13 mouse cellular contexts compared by ENCODE assay signal in genomic region chr4:119102350-119103126, GRCm38 (mm10). TPM values are rescaled to one million over a fixed set of nuclear protein-coding genes. Genes with fewer than 3 reads are reported as not detected.
DNase-seq lines count a peak whose midpoint lies in the region; ATAC-seq lines count a peak whose summit lies in the region.
"Had no signal": no experiment of that assay in that cellular context is flagged by ENCODE, and none has a peak within 500 bp of the region (broad histone marks: within the 10 kb centered on the region; RNA-seq: fewer than 3 reads in every experiment).

No protein-coding gene starts in this region.

- H3K27ac ChIP-seq in midbrain, embryonic 13.5 days: no peak overlapping the region
- no peak overlapping the region for H3K27ac ChIP-seq in midbrain, embryonic 10.5 days (replicated peaks)
- H3K27ac ChIP-seq: forebrain, embryonic 12.5 days had no signal

- H3K36me3 ChIP-seq in midbrain, embryonic 13.5 days: no peaks in the 10 kb centered on the region
- H3K36me3 ChIP-seq in midbrain, embryonic 10.5 days: no peaks in the 10 kb centered on the region
- H3K36me3 ChIP-seq: forebrain, embryonic 12.5 days had no signal

- 89% methylated on average over 7 of the region's 7 CpGs for WGBS in midbrain, embryonic 13.5 days
- WGBS in midbrain, embryonic 10.5 days: 94% methylated on average over 7 of the region's 7 CpGs

- intact Hi-C loops in left cerebral cortex, postnatal 4 days (cut with DNase I): no loop called here

- H3K27me3 ChIP-seq in midbrain, embryonic 13.5 days: no peaks in the 10 kb centered on the region
- H3K27me3 ChIP-seq in midbrain, embryonic 10.5 days (ENCODE audit: low read depth, poor library complexity, severe bottlenecking): no peaks in the 10 kb centered on the region
- H3K27me3 ChIP-seq: Patski had no signal

- no peaks in the 10 kb centered on the region for H3K9me3 ChIP-seq in midbrain, embryonic 13.5 days
- no peaks in the 10 kb centered on the region for H3K9me3 ChIP-seq in midbrain, embryonic 10.5 days (replicated peaks)
- H3K9me3 ChIP-seq: forebrain, embryonic 12.5 days had no signal

- DNase-seq in adrenal gland, adult (ENCODE audit: inconsistent age in 2 of 2, low spot score in 1 of 2): peak; percentile 51 to 76
- DNase-seq in adrenal gland, postnatal 10 days: no peak
- DNase-seq in left cerebral cortex, adult 9 months (ENCODE audit: low spot score in 2 of 2): peak; percentile 40 to 63
- no peak for DNase-seq in left cerebral cortex, postnatal 4 days
- peak; percentile 22 to 50 for DNase-seq in frontal cortex, postnatal 14 days (ENCODE audit: low spot score in 2 of 2)
- peak; percentile 39 for DNase-seq in skeletal muscle tissue, adult 2 months (ENCODE audit: low read depth, low spot score)
- DNase-seq in midbrain, embryonic 10.5 days (ENCODE audit: low spot score): no peak
- DNase-seq: kidney, adult 11 months; lung, adult 2 months; thymus, postnatal 14 days had no signal

- H3K4me1 ChIP-seq in midbrain, embryonic 13.5 days (replicated peaks): peaks cover 18% of the 10 kb centered on the region
- peaks cover 38% of the 10 kb centered on the region for H3K4me1 ChIP-seq in midbrain, embryonic 10.5 days

- ATAC-seq in midbrain, embryonic 13.5 days: no peak
- ATAC-seq: Patski had no signal

- no peak overlapping the region for H3K9ac ChIP-seq in midbrain, embryonic 13.5 days (replicated peaks)
- H3K9ac ChIP-seq: forebrain, embryonic 12.5 days had no signal

- H3K4me3 ChIP-seq in midbrain, embryonic 13.5 days (replicated peaks): no peak overlapping the region
- H3K4me3 ChIP-seq in midbrain, embryonic 10.5 days: no peak overlapping the region
- H3K4me3 ChIP-seq: forebrain, embryonic 12.5 days had no signal

- H3K4me2 ChIP-seq in midbrain, embryonic 13.5 days (replicated peaks): no peak overlapping the region
- H3K4me2 ChIP-seq: forebrain, embryonic 12.5 days had no signal

RNA-seq across cellular contexts. Expression of gene Slc2a1, which starts 6.0 kb away (rescaled TPM):
- total RNA-seq in adrenal gland, postnatal 10 days (2021): 10 to 100 TPM in 1 of 2 experiments, 1 to 10 TPM in 1; 9.1 to 12.9 TPM
- 10 to 100 TPM; 33.5 to 34.1 TPM for total RNA-seq in left cerebral cortex, postnatal 4 days (2021)
- polyA plus RNA-seq in midbrain, embryonic 13.5 days (2015; fragmentation: Nextera tagmentation; extraction: Ambion mirVana): 88.6 and 104 TPM in 2 replicates
- polyA plus RNA-seq in midbrain, embryonic 10.5 days (2016; fragmentation: Nextera tagmentation; extraction: Ambion mirVana): 212 and 273 TPM in 2 replicates

Comparison
In these comparisons a context has a peak if more than half of its experiments do, and no peak if none do; other contexts are left out.
1. DNase-seq: peak in adrenal gland, adult (2 of 2), left cerebral cortex, adult 9 months (2 of 2), frontal cortex, postnatal 14 days (2 of 2) and skeletal muscle tissue, adult 2 months (single experiment); none in adrenal gland, postnatal 10 days (single experiment), left cerebral cortex, postnatal 4 days (single experiment) and midbrain, embryonic 10.5 days (single experiment).